ENCODE assay signal across 20 mouse cellular contexts in the genomic region with DNA sequence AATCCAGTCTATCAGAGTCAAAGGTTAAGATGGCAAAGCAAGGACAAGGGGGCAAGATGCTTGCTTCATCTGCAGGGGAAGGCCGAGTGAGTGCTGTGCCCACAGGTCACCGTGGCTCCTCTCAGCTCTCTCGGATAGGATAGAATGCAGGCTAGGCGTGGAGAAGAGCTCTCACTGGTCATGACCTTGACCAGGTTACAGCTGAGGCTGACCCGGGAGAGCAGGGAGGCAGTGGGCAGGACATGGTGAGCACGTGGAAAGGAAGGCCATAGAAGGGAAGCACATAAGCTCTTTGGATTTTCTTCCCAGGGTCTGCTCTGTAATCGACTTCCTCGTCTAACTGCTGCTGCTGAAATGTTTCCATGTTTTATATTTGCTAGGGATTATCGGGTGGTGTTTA. TPM values are rescaled to one million over a fixed set of nuclear protein-coding genes. Genes with fewer than 3 reads are reported as not detected.
DNase-seq lines count a peak whose midpoint lies in the region; ATAC-seq and TF ChIP-seq lines count a peak whose summit lies in the region.
"Had no signal": no experiment of that assay in that cellular context is flagged by ENCODE, and none has a peak within 500 bp of the region (broad histone marks: within the 10 kb centered on the region; RNA-seq: fewer than 3 reads in every experiment).

No protein-coding gene starts in this region.

- no peak for TF ChIP-seq CTCF in heart, adult 2 months (IDR thresholded peaks at IDR 0.05)
- no peak for TF ChIP-seq CTCF in stomach, postnatal 0 days (IDR thresholded peaks at IDR 0.05; ENCODE audit: low read depth)

- no peak for ATAC-seq in kidney, embryonic 15.5 days (replicated peaks; ENCODE audit: low FRiP score)
- ATAC-seq in stomach, postnatal 0 days (ENCODE audit: low FRiP score, low TSS enrichment) = peak; percentile 36; the same call in 1 of the 2 replicates
- ATAC-seq: forebrain, embryonic 13.5 days; inflammation-experienced regulatory T-cells, adult 6 months had no signal

- no peaks in the 10 kb centered on the region for H3K79me2 ChIP-seq in heart, adult 2 months (replicated peaks; ENCODE audit: control insufficient read depth, insufficient read depth, low read length)

- no peaks in the 10 kb centered on the region for H3K36me3 ChIP-seq in heart, adult 2 months (ENCODE audit: control insufficient read depth, insufficient read depth, low read length)
- no peaks in the 10 kb centered on the region for H3K36me3 ChIP-seq in kidney, embryonic 15.5 days
- H3K36me3 ChIP-seq in stomach, postnatal 0 days (ENCODE audit: control insufficient read depth, insufficient read depth, low read length) = no peaks in the 10 kb centered on the region
- H3K36me3 ChIP-seq: G1E; hindbrain, embryonic 12.5 days; liver, embryonic 13.5 days; midbrain, embryonic 10.5 days had no signal

- H3K9ac ChIP-seq in heart, adult 2 months (ENCODE audit: low read depth, low read length) = no peak overlapping the region
- no peak overlapping the region for H3K9ac ChIP-seq in kidney, embryonic 15.5 days
- H3K9ac ChIP-seq in stomach, postnatal 0 days (ENCODE audit: low read length) = no peak overlapping the region
- H3K9ac ChIP-seq: forebrain, embryonic 13.5 days; hindbrain, embryonic 12.5 days; liver, embryonic 13.5 days had no signal

- peak; percentile 71 for DNase-seq in heart, adult 11 months
- DNase-seq in heart, adult 2 months = no peak
- no peak for DNase-seq in kidney, adult 18-20 months
- peak; percentile 55 for DNase-seq in retina, postnatal 1 day
- no peak for DNase-seq in retina, embryonic 14.5 days (ENCODE audit: low spot score)
- DNase-seq in stomach, postnatal 0 days (ENCODE audit: low spot score) = peak; percentile 27
- no peak for DNase-seq in frontal cortex, adult 2 months (ENCODE audit: extremely low spot score in 1 of 2, low spot score in 1 of 2)
- DNase-seq: adrenal gland, postnatal 25 days; cerebellum, adult 11 months; cerebellum, postnatal 14 days; gastrocnemius, postnatal 10 days; heart, adult 18-20 months; liver, embryonic 13.5 days had no signal

- TF ChIP-seq POLR2A in heart, adult 2 months (IDR thresholded peaks at IDR 0.05; ENCODE audit: insufficient read depth, low read depth, low read length) = no peak

- no peaks in the 10 kb centered on the region for H3K9me3 ChIP-seq in kidney, embryonic 15.5 days (replicated peaks)
- no peaks in the 10 kb centered on the region for H3K9me3 ChIP-seq in stomach, postnatal 0 days (ENCODE audit: control insufficient read depth, low read length)
- H3K9me3 ChIP-seq: forebrain, embryonic 13.5 days; G1E; hindbrain, embryonic 12.5 days; liver, embryonic 13.5 days; midbrain, embryonic 10.5 days had no signal

- no peak overlapping the region for H3K4me3 ChIP-seq in heart, adult 2 months
- no peak overlapping the region for H3K4me3 ChIP-seq in kidney, embryonic 15.5 days (replicated peaks)
- H3K4me3 ChIP-seq in stomach, postnatal 0 days (ENCODE audit: low read depth, low read length) = no peak overlapping the region
- H3K4me3 ChIP-seq: forebrain, embryonic 13.5 days; hindbrain, embryonic 12.5 days; liver, embryonic 13.5 days; midbrain, embryonic 10.5 days had no signal

- 66% methylated on average over 9 of the region's 9 CpGs for WGBS in heart, adult 2 months
- WGBS in kidney, embryonic 15.5 days = 62% methylated on average over 9 of the region's 9 CpGs
- 47% methylated on average over 9 of the region's 9 CpGs for WGBS in stomach, postnatal 0 days

- no peak overlapping the region for H3K4me2 ChIP-seq in kidney, embryonic 15.5 days
- no peak overlapping the region for H3K4me2 ChIP-seq in stomach, postnatal 0 days (replicated peaks; ENCODE audit: low read depth)
- H3K4me2 ChIP-seq: forebrain, embryonic 13.5 days; hindbrain, embryonic 12.5 days; liver, embryonic 13.5 days had no signal

- no peaks in the 10 kb centered on the region for H3K27me3 ChIP-seq in heart, adult 2 months (ENCODE audit: control insufficient read depth, insufficient read depth, low read length)
- H3K27me3 ChIP-seq in kidney, embryonic 15.5 days = no peaks in the 10 kb centered on the region
- no peaks in the 10 kb centered on the region for H3K27me3 ChIP-seq in stomach, postnatal 0 days (ENCODE audit: control insufficient read depth, insufficient read depth, low read length)
- H3K27me3 ChIP-seq: forebrain, embryonic 13.5 days; hindbrain, embryonic 12.5 days; liver, embryonic 13.5 days had no signal

- intact Hi-C loops in heart, adult 2 months (cut with DNase I) = no loop called here

- H3K4me1 ChIP-seq in heart, adult 2 months (ENCODE audit: control insufficient read depth, insufficient read depth, low read length) = peaks cover 2% of the 10 kb centered on the region; the same call in 1 of the 2 replicates
- peaks cover 35% of the 10 kb centered on the region for H3K4me1 ChIP-seq in kidney, embryonic 15.5 days
- no peaks in the 10 kb centered on the region for H3K4me1 ChIP-seq in stomach, postnatal 0 days (replicated peaks; ENCODE audit: control insufficient read depth, insufficient read depth)

- no peak overlapping the region for H3K27ac ChIP-seq in heart, adult 2 months
- H3K27ac ChIP-seq in kidney, embryonic 15.5 days = peak overlapping the region; percentile 28; the same call in 1 of the 2 replicates
- 0 out of 2 replicates have a peak overlapping the region, but pooled peaks have one; percentile 13 for H3K27ac ChIP-seq in stomach, postnatal 0 days (replicated peaks)
- H3K27ac ChIP-seq: forebrain, embryonic 13.5 days; hindbrain, embryonic 12.5 days; liver, embryonic 13.5 days; macrophage; midbrain, embryonic 10.5 days had no signal

- no peak for TF ChIP-seq EP300 in heart, adult 2 months (IDR thresholded peaks at IDR 0.05; ENCODE audit: insufficient read depth, low read depth, low read length)
- no peak for TF ChIP-seq EP300 in stomach, postnatal 0 days (optimal IDR thresholded peaks at IDR 0.05)

RNA-seq across cellular contexts. Expression of a gene that starts 53.9 kb away (rescaled TPM):
- total RNA-seq in heart, adult 2 months (2021) = 10 to 100 TPM; 17.9 to 19.3 TPM
- 5.8 and 6.6 TPM in 2 replicates for polyA plus RNA-seq in heart, adult 2 months (2012; rRNA removed)
- 26.7 and 28.8 TPM in 2 replicates for polyA plus RNA-seq in kidney, embryonic 15.5 days (2015; fragmentation: Nextera tagmentation; extraction: Ambion mirVana)
- polyA plus RNA-seq in stomach, postnatal 0 days (2015; fragmentation: Nextera tagmentation; extraction: Ambion mirVana) = 23.0 TPM in 2 replicates
- 70.1 and 73.5 TPM in 2 replicates for polyA plus RNA-seq in frontal cortex, adult 2 months (2012; rRNA removed)

Comparison
In these comparisons a context has a peak if more than half of its experiments do, and no peak if none do; other contexts are left out.
1. DNase-seq: peak in heart, adult 11 months (single experiment), retina, postnatal 1 day (single experiment) and stomach, postnatal 0 days (single experiment); none in heart, adult 2 months (0 of 2), kidney, adult 18-20 months (single experiment), retina, embryonic 14.5 days (single experiment) and frontal cortex, adult 2 months (0 of 2).